Mouse (Mus musculus): Measurements from ENCODE around the gene Dynlt1f. TPM values are rescaled to one million over a fixed set of nuclear protein-coding genes. Genes with fewer than 3 reads are reported as not detected.
"Not testable (repeated sequence)": the region's sequence is repeated elsewhere in the genome, so short reads cannot be mapped to it uniquely, and the experiment has no call there.

Dynlt1f gene
- polyA plus RNA-seq, 1 experiment from 2014 or later: 367 TPM

DNA sequence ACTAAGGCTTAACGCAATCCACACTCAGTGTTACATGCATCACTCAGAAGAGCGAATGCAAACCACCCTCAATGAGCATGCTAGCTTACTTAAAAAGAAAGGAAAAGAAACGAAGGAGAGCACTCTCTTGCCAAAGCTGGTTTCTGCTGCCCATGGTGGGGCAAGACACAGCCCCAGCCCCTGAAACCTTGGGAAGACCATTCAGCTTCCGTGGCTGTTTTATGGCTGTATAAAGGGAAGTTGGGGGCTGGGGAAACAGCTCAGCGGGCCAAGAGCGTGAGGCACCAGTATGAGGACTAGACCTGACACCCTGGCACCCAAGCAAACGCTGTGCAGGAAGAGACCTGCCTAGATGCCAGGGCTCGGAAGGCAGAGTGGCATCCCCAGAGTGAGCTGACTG, 17.3 kb downstream of the Dynlt1f start:
- 77% methylated on average over 7 of the region's 8 CpGs for WGBS
- not testable (repeated sequence) for H3K27ac ChIP-seq (ENCODE audit: low read depth, low read length); H3K4me2 ChIP-seq (ENCODE audit: low read depth, low read length); H3K4me1 ChIP-seq (ENCODE audit: control insufficient read depth, insufficient read depth, low read length); H3K4me3 ChIP-seq (ENCODE audit: low read depth, low read length); ATAC-seq (ENCODE audit: low read depth); H3K9ac ChIP-seq (replicated peaks; ENCODE audit: low read depth, low read length); H3K9me3 ChIP-seq (ENCODE audit: control insufficient read depth, low read length); H3K27me3 ChIP-seq (ENCODE audit: control insufficient read depth, insufficient read depth, low read length); H3K36me3 ChIP-seq (ENCODE audit: control insufficient read depth, insufficient read depth, low read length)

- not testable (repeated sequence) for ATAC-seq (ENCODE audit: low read depth)
Measured at GRCm38 (mm10) chr17:6637434-6637833, 18.3 kb downstream of the Dynlt1f start.

DNA sequence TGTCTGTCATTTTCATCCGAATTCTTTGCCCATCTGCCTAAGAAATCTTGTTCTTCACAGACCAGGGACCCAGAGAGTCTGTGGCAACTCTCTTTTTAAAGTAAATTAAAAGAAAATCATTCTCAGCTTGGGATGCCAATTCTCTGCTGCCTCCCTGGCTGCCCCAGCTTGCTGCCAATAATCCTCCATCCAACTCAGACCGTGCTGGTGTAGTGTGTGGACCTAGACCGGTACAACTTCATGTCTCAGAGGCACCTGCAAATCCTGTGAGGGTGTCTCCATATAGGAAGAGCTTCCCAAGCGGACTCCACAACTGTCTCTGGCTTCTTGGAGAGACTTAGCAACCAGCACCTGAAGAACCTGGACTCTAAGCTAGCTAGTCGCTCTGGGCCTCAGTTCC, 18.8 kb downstream of the Dynlt1f start:
- Histone ChIP-seq H3K27me3 (ENCODE audit: control insufficient read depth, insufficient read depth, low read length) (no peaks in the 10 kb centered on the region), H3K4me3 (ENCODE audit: low read depth, low read length) (no peak overlapping the region), H3K36me3 (ENCODE audit: control insufficient read depth, insufficient read depth, low read length) (no peaks in the 10 kb centered on the region), H3K4me1 (ENCODE audit: control insufficient read depth, insufficient read depth, low read length) (no peaks in the 10 kb centered on the region), H3K27ac (ENCODE audit: low read depth, low read length) (no peak overlapping the region), H3K9ac (replicated peaks; ENCODE audit: low read depth, low read length) (no peak overlapping the region), H3K4me2 (ENCODE audit: low read depth, low read length) (no peak overlapping the region), H3K9me3 (ENCODE audit: control insufficient read depth, low read length) (no peaks in the 10 kb centered on the region)
- WGBS: 92% methylated on average over 5 of the region's 5 CpGs
- ATAC-seq (ENCODE audit: low read depth): no peak

More at GRCm38 (mm10) chr17:6637434-6637833, 18.3 kb downstream of the Dynlt1f start:
- not testable (repeated sequence) for H3K9ac ChIP-seq (replicated peaks; ENCODE audit: low read depth, low read length); H3K36me3 ChIP-seq (ENCODE audit: control insufficient read depth, insufficient read depth, low read length); H3K4me2 ChIP-seq (ENCODE audit: low read depth, low read length); H3K27me3 ChIP-seq (ENCODE audit: control insufficient read depth, insufficient read depth, low read length); H3K9me3 ChIP-seq (ENCODE audit: control insufficient read depth, low read length); H3K4me3 ChIP-seq (ENCODE audit: low read depth, low read length); H3K4me1 ChIP-seq (ENCODE audit: control insufficient read depth, insufficient read depth, low read length); H3K27ac ChIP-seq (ENCODE audit: low read depth, low read length)
- WGBS: 100% methylated on average over 4 of the region's 4 CpGs

DNA sequence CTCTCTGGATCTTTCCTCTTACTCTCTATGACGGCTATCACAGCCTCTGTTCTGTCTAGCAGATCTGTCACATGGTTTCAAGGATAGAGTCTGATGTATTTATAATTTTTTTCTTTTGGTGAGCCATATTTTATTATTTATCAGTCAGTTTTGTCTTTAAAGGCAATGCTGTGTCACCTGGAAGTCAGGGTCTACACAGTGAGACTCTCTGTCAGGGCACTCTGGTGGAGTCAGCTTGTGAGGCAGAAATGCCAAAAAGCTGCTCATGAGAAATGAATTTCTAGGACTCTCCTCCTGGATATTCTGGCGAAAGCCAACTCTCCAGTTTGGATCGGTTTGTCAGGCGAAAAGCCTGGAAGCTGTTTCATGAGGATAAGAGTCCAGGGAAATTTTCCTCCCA, 19.9 kb downstream of the Dynlt1f start:
- not testable (repeated sequence) for H3K4me2 ChIP-seq (ENCODE audit: low read depth, low read length); H3K4me3 ChIP-seq (ENCODE audit: low read depth, low read length); H3K9me3 ChIP-seq (ENCODE audit: control insufficient read depth, low read length); H3K27ac ChIP-seq (ENCODE audit: low read depth, low read length); H3K27me3 ChIP-seq (ENCODE audit: control insufficient read depth, insufficient read depth, low read length); H3K9ac ChIP-seq (replicated peaks; ENCODE audit: low read depth, low read length); ATAC-seq (ENCODE audit: low read depth); H3K4me1 ChIP-seq (ENCODE audit: control insufficient read depth, insufficient read depth, low read length); H3K36me3 ChIP-seq (ENCODE audit: control insufficient read depth, insufficient read depth, low read length)
- 100% methylated on average over 1 of the region's 4 CpGs for WGBS

GRCm38 (mm10) chr17:6632850-6633249, 22.9 kb downstream of the Dynlt1f start:
- not testable (repeated sequence) for H3K36me3 ChIP-seq (ENCODE audit: control insufficient read depth, insufficient read depth, low read length); H3K9ac ChIP-seq (replicated peaks; ENCODE audit: low read depth, low read length); H3K4me3 ChIP-seq (ENCODE audit: low read depth, low read length); H3K9me3 ChIP-seq (ENCODE audit: control insufficient read depth, low read length); H3K27ac ChIP-seq (ENCODE audit: low read depth, low read length); ATAC-seq (ENCODE audit: low read depth); H3K4me1 ChIP-seq (ENCODE audit: control insufficient read depth, insufficient read depth, low read length); H3K4me2 ChIP-seq (ENCODE audit: low read depth, low read length); H3K27me3 ChIP-seq (ENCODE audit: control insufficient read depth, insufficient read depth, low read length)
- 96% methylated on average over 6 of the region's 6 CpGs for WGBS

DNA sequence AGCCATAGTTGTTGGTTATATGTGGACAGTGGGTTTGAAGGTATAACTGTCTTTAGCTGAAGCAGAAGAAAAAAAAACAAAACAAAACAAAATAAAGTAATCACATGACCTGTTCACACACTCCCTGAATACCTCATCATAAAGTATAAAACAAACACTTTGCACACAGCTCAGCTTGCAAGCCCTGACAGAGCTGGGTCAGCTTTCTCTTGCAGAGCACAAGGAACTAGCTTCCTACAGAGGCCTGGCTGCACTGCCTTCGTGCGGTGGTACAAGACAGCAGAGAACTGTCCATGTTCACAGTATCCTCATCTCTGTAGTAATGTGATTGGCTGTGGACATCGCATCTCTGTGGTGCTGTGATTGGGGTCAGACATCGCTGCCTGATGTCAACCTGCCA, 25.3 kb downstream of the Dynlt1f start:
- not testable (repeated sequence) for H3K4me2 ChIP-seq (ENCODE audit: low read depth, low read length); H3K4me1 ChIP-seq (ENCODE audit: control insufficient read depth, insufficient read depth, low read length); H3K4me3 ChIP-seq (ENCODE audit: low read depth, low read length); ATAC-seq (ENCODE audit: low read depth); H3K27ac ChIP-seq (ENCODE audit: low read depth, low read length); H3K27me3 ChIP-seq (ENCODE audit: control insufficient read depth, insufficient read depth, low read length); H3K36me3 ChIP-seq (ENCODE audit: control insufficient read depth, insufficient read depth, low read length); H3K9me3 ChIP-seq (ENCODE audit: control insufficient read depth, low read length); H3K9ac ChIP-seq (replicated peaks; ENCODE audit: low read depth, low read length)
- WGBS: 85% methylated on average over 4 of the region's 4 CpGs

GRCm38 (mm10) chr17:6624926-6625558, 30.7 kb downstream of the Dynlt1f start:
- H3K9me3 ChIP-seq (ENCODE audit: control insufficient read depth, low read length); H3K9ac ChIP-seq (replicated peaks; ENCODE audit: low read depth, low read length); H3K4me1 ChIP-seq (ENCODE audit: control insufficient read depth, insufficient read depth, low read length); ATAC-seq (ENCODE audit: low read depth); H3K36me3 ChIP-seq (ENCODE audit: control insufficient read depth, insufficient read depth, low read length); H3K27ac ChIP-seq (ENCODE audit: low read depth, low read length); H3K4me2 ChIP-seq (ENCODE audit: low read depth, low read length); H3K4me3 ChIP-seq (ENCODE audit: low read depth, low read length); H3K27me3 ChIP-seq (ENCODE audit: control insufficient read depth, insufficient read depth, low read length): not testable (repeated sequence)
- 56% methylated on average over 1 of the region's 6 CpGs for WGBS

- H3K9me3 ChIP-seq (ENCODE audit: control insufficient read depth, low read length); H3K9ac ChIP-seq (replicated peaks; ENCODE audit: low read depth, low read length); H3K4me2 ChIP-seq (ENCODE audit: low read depth, low read length); H3K4me3 ChIP-seq (ENCODE audit: low read depth, low read length); H3K36me3 ChIP-seq (ENCODE audit: control insufficient read depth, insufficient read depth, low read length); H3K4me1 ChIP-seq (ENCODE audit: control insufficient read depth, insufficient read depth, low read length); H3K27ac ChIP-seq (ENCODE audit: low read depth, low read length); ATAC-seq (ENCODE audit: low read depth); H3K27me3 ChIP-seq (ENCODE audit: control insufficient read depth, insufficient read depth, low read length): not testable (repeated sequence)
- 85% methylated on average over 10 of the region's 12 CpGs for WGBS
Measured at GRCm38 (mm10) chr17:6621976-6622375, 33.7 kb downstream of the Dynlt1f start.

DNA sequence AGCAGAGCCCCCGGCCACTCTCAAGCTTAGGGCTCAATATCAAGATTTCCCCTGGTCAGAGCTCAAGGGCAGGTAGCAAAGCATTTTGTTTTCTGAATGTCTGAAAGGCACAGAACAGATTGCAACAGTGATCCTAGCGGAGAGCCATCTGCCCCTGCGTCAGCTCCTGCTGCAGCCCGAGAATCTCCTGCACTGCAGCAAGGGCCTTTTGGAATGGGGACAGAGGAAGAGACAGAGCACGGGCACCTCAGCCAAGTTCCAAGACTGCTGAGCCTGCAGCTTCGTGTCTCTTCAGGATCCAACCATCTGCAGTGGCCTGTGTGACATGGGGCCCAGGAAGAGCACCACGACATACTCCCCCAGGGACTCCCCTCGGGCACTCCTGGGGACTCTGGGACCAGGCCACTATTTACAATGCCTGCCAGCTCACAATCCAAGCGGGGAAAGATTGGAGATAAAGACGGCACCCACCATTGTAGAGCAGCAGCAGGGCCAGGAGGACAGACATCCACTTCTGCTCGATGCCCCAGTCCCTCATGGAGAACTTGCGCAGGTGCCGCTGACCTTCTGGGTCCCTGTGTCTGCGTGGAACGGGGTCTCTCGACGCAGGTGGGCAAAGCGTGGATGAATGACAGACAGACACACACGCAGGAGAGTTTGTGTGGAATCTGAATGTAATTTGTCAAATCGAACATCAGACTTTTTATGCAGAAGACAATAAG, 34.8 kb downstream of the Dynlt1f start:
- 82% methylated on average over 17 of the region's 20 CpGs for WGBS
- H3K4me1 ChIP-seq (ENCODE audit: control insufficient read depth, insufficient read depth, low read length); H3K4me3 ChIP-seq (ENCODE audit: low read depth, low read length); H3K27ac ChIP-seq (ENCODE audit: low read depth, low read length); H3K9me3 ChIP-seq (ENCODE audit: control insufficient read depth, low read length); H3K36me3 ChIP-seq (ENCODE audit: control insufficient read depth, insufficient read depth, low read length); ATAC-seq (ENCODE audit: low read depth); H3K27me3 ChIP-seq (ENCODE audit: control insufficient read depth, insufficient read depth, low read length); H3K4me2 ChIP-seq (ENCODE audit: low read depth, low read length); H3K9ac ChIP-seq (replicated peaks; ENCODE audit: low read depth, low read length): not testable (repeated sequence)
